Mouse (Mus musculus) liver, adult 2 months (tissue): ENCODE measurements around the gene Elp4.

Source experiments
- CTCF ChIP-seq: fragments of 200-500 bp; IDR thresholded peaks from 2 replicates; pipeline ENCODE4 v1.5.1; 2011; ENCODE audit warnings: low read depth, low read length, control low read depth
- POLR2A ChIP-seq: fragments of 200-500 bp; IDR thresholded peaks from 2 replicates; pipeline ENCODE4 v1.6.1; 2011; ENCODE audit warnings: low read length, control low read depth; ENCODE audit not compliant: insufficient read depth; ENCODE audit errors: extremely low read depth

- TF ChIP-seq POLR2A (no peak), CTCF (no peak)
These were observed 116.6 kb downstream of the Elp4 start for GRCm38 (mm10) chr2:105787726-105788125.
